Mouse (Mus musculus) ES-E14 (cell line): Measurements from ENCODE around the gene H2al1m. TPM values are rescaled to one million over a fixed set of nuclear protein-coding genes. Genes with fewer than 3 reads are reported as not detected.
A peak's percentile ranks its signal among the peaks of the same experiment; 100 is the strongest.
"Not testable (repeated sequence)": the region's sequence is repeated elsewhere in the genome, so short reads cannot be mapped to it uniquely, and the experiment has no call there.

Source experiments
- DNase-seq: peaks from one replicate; pipeline ENCODE4 v3.0.0-alpha.2; 2013; ENCODE audit warnings: low read depth, low spot score
- H3K27ac ChIP-seq: 2 replicates; pipeline ENCODE4 v1.5.1; 2012; ENCODE audit warnings: low read depth, mild to moderate bottlenecking, low read length, moderate library complexity, mixed read lengths; ENCODE audit not compliant: poor library complexity, insufficient read depth, severe bottlenecking
- H3K36me3 ChIP-seq: 2 replicates; pipeline ENCODE4 v1.6.1; 2012; ENCODE audit warnings: mild to moderate bottlenecking, low read length, moderate library complexity, mixed read lengths; ENCODE audit not compliant: control insufficient read depth, poor library complexity, insufficient read depth, severe bottlenecking
- H3K4me1 ChIP-seq, 2 experiments: fragments of 150-350 bp in 1 of 2; sonication (generic) in 1 of 2; 2 replicates each; pipeline ENCODE4 v1.6.1; 2012; ENCODE audit warnings: low read length in 2 of 2, mild to moderate bottlenecking in 1 of 2, mixed read lengths in 1 of 2; ENCODE audit not compliant: control insufficient read depth in 2 of 2, insufficient read depth in 2 of 2, poor library complexity in 1 of 2
- H3K4me3 ChIP-seq, 2 experiments: fragments of 150-350 bp in 1 of 2; sonication (generic) in 1 of 2; 2 replicates each; pipeline ENCODE4 v1.5.1; 2012; ENCODE audit warnings: low read length in 2 of 2, low read depth in 1 of 2, mild to moderate bottlenecking in 1 of 2, mixed read lengths in 1 of 2; ENCODE audit not compliant: insufficient read depth in 1 of 2, poor library complexity in 1 of 2, severe bottlenecking in 1 of 2
- H3K9ac ChIP-seq: 2 replicates; pipeline ENCODE4 v1.6.1; 2012; ENCODE audit warnings: low read depth, mild to moderate bottlenecking, low read length, mixed read lengths; ENCODE audit not compliant: poor library complexity, insufficient read depth, severe bottlenecking
- H3K9me3 ChIP-seq: fragments of 150-350 bp; sonication (generic); 2 replicates; pipeline ENCODE4 v1.6.1; 2012; ENCODE audit warnings: low read depth, mild to moderate bottlenecking, low read length; ENCODE audit not compliant: control insufficient read depth, insufficient read depth
- HCFC1 ChIP-seq: IDR thresholded peaks from 2 replicates; pipeline ENCODE4 v1.6.1; 2012; ENCODE audit warnings: low read length, inconsistent platforms, borderline replicate concordance; ENCODE audit not compliant: insufficient read depth
- MAFK ChIP-seq: IDR thresholded peaks from 2 replicates; pipeline ENCODE4 v1.6.1; 2014; ENCODE audit warnings: mild to moderate bottlenecking, low read depth, low read length, inconsistent platforms; ENCODE audit not compliant: insufficient read depth
- ZNF384 ChIP-seq: IDR thresholded peaks from 2 replicates; pipeline ENCODE4 v1.6.1; 2012; ENCODE audit warnings: low read depth, low read length, inconsistent platforms
- in situ Hi-C, 2 experiments: fragments of 600-800 bp; cut with MboI; formaldehyde crosslinking; loops; one replicate each; pipeline ENCODE4 v1.15.1; 2025; ENCODE audit warnings: low sequenced_read_pairs in 2 of 2, inconsistent platforms in 1 of 2; ENCODE audit not compliant: unreplicated experiment in 2 of 2
- total RNA-seq: library from RNA; depleted of rRNA; stranded (reverse); fragments of 300-350 nt; gene quantifications from 2 replicates; pipeline ENCODE4 v1.2.3, GENCODE M21; 2012; rRNA removed

Gene H2al1m
- total RNA-seq, 1 experiment: not detected

DNA sequence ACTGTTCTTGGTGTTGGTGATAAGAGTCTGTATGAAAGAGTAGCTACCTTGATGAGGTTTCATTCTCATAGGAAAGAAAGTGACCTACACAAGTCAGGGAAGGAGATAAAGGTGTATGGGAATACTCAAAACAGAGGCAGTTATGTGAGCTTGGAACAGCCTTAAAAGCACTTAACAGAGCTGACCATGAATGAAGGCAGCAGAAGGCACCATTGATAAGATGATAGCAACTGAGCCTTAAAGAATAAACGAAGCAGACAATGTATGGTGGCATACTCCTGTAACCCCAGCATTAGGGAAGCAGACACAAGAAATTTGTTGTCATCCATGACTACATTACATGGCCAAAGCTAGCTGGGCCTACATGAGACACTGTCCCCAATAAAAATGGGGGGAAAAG, 19.9 kb downstream of the H2al1m start:
- no peak for DNase-seq
- in situ Hi-C loops: no loop called here
- Histone ChIP-seq H3K4me3 (no peak overlapping the region), H3K4me1 (no peaks in the 10 kb centered on the region), H3K9me3 (no peaks in the 10 kb centered on the region), H3K36me3 (no peaks in the 10 kb centered on the region), H3K27ac (no peak overlapping the region), H3K9ac (no peak overlapping the region)
- no peak for TF ChIP-seq MAFK
- no peak for TF ChIP-seq ZNF384
- TF ChIP-seq HCFC1: no peak

DNA sequence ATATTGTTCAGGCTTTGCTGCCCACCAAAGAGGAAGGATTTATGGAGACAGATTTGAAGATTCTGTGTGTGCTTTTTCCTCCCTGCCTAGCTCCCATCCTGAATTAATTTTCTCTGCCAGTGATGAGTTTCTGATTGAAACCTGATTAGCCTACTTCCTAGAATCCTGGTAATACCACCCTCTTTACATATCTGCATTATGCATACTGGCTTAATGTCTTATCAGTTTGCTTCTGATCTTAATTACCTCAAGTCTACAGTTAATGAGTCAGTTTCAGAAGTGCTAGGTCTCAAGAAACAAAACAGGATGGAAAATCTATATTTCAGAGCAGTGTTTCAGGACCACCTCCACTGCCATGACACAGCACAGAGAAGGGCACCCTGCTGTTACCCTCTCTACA, 32.9 kb downstream of the H2al1m start:
- DNase-seq, H3K4me1 ChIP-seq, in situ Hi-C loops, H3K9me3 ChIP-seq, H3K9ac ChIP-seq, H3K27ac ChIP-seq, H3K4me3 ChIP-seq, H3K36me3 ChIP-seq: not testable (repeated sequence)

DNA sequence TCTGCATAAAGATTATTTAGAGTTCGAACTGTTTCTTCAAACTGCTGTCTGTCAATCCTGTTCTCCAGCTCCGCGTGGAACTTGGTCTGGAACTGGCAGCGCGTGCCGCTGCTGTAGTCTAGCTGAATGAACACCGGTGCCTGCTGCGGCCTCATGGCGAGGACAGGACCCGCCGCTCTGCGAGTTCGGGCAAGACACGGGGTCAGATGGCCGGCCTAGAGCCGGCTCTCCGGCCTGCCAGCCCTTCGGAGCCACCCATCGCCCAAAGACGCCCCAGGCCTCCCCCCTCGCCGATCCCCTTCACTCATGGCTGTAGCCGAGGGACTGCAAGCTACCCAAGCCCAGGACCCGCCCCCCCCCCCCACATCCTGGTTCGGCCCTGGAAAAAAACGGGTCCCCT, 44.4 kb downstream of the H2al1m start:
- H3K9ac ChIP-seq, H3K9me3 ChIP-seq, H3K4me3 ChIP-seq, H3K36me3 ChIP-seq, H3K4me1 ChIP-seq, in situ Hi-C loops, H3K27ac ChIP-seq, DNase-seq: not testable (repeated sequence)

- not testable (repeated sequence) for DNase-seq, H3K4me1 ChIP-seq, H3K36me3 ChIP-seq, H3K9ac ChIP-seq, H3K27ac ChIP-seq, H3K9me3 ChIP-seq
- in situ Hi-C loops: loop anchor here in 1 of 2 experiments (10.0 kb wide), 1 partner anchor 192 kb away; no protein-coding TSS in a partner anchor
- H3K4me3 ChIP-seq: peak overlapping the region in 1 of 2 experiments; percentile 57; a peak in 2 of 4 replicates
Measured at GRCm38 (mm10) chrX:9332366-9332962, 48.9 kb downstream of the H2al1m start.

- in situ Hi-C loops: loop anchor here in 1 of 2 experiments (10.0 kb wide), 1 partner anchor 192 kb away; no protein-coding TSS in a partner anchor
- not testable (repeated sequence) for H3K9ac ChIP-seq, H3K4me1 ChIP-seq, H3K4me3 ChIP-seq, H3K9me3 ChIP-seq, H3K27ac ChIP-seq, H3K36me3 ChIP-seq, DNase-seq
Measured at GRCm38 (mm10) chrX:9333035-9333434, 49.5 kb downstream of the H2al1m start.

Other genes with a start within 250 kb of the H2al1m start
- 4.6 and 4.9 TPM in 2 replicates for gene Fthl17f, start 220.7 kb upstream of the H2al1m start, total RNA-seq
- not detected in 2 replicates for gene 4930402K13Rik, start 179.2 kb upstream of the H2al1m start, total RNA-seq
- 0.48 and 0.49 TPM in 2 replicates for gene Lancl3, start 83.9 kb upstream of the H2al1m start, total RNA-seq
- gene Gm14862, start 26.9 kb upstream of the H2al1m start, total RNA-seq: not detected in 2 replicates
- 2.1 and 2.6 TPM in 2 replicates for gene Xk, start 11.0 kb upstream of the H2al1m start, total RNA-seq
- gene H2al1k, start 66.9 kb downstream of the H2al1m start, total RNA-seq: not detected in 2 replicates
- gene Cybb, start 204.0 kb downstream of the H2al1m start, total RNA-seq: 0.69 and 2.7 TPM in 2 replicates